ENCODE assay signal across 30 mouse cellular contexts in the genomic region with DNA sequence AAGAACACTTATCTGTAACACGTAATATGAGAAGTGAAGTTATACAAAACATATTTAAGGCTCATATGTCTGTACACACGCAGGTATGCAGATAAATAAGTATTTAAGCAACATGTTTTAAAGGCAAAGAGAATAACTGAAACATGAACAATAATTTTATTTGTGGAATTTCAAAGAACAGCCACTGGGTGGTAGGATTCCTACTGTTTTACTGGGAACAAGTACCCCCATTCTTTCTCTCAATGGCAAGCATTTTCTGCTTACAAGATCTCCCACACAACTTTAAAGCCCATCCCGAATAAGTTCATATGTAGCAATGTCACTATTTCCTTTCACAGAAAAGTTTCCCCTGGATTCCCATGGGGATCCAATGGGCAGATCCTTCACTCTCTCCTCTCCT. TPM values are rescaled to one million over a fixed set of nuclear protein-coding genes. Genes with fewer than 3 reads are reported as not detected.
DNase-seq lines count a peak whose midpoint lies in the region; ATAC-seq and TF ChIP-seq lines count a peak whose summit lies in the region.
"Had no signal": no experiment of that assay in that cellular context is flagged by ENCODE, and none has a peak within 500 bp of the region (broad histone marks: within the 10 kb centered on the region; RNA-seq: fewer than 3 reads in every experiment).

No protein-coding gene starts in this region.

- peak; percentile 27 for TF ChIP-seq RAD21 in MEL (IDR thresholded peaks at IDR 0.05; ENCODE audit: low read depth, low read length)

- H3K9ac ChIP-seq in forebrain, postnatal 0 days, result no peak overlapping the region
- H3K9ac ChIP-seq in forebrain, embryonic 11.5 days (ENCODE audit: low read length), result no peak overlapping the region
- H3K9ac ChIP-seq in hindbrain, postnatal 0 days (replicated peaks; ENCODE audit: low read length), result no peak overlapping the region
- H3K9ac ChIP-seq in hindbrain, embryonic 14.5 days, result no peak overlapping the region
- no peak overlapping the region for H3K9ac ChIP-seq in liver, postnatal 0 days (replicated peaks)
- no peak overlapping the region for H3K9ac ChIP-seq in MEL (ENCODE audit: control insufficient read depth, low read depth, low read length, poor library complexity, severe bottlenecking)
- H3K9ac ChIP-seq: forebrain, embryonic 15.5 days; heart, embryonic 12.5 days; limb, embryonic 15.5 days; liver, embryonic 14.5 days; lung, embryonic 15.5 days; neural tube, embryonic 12.5 days had no signal

- H3K79me2 ChIP-seq in MEL (ENCODE audit: control insufficient read depth, insufficient read depth, low read length, poor library complexity), result no peaks in the 10 kb centered on the region

- H3K4me3 ChIP-seq in forebrain, postnatal 0 days (ENCODE audit: low read depth, low read length), result no peak overlapping the region
- no peak overlapping the region for H3K4me3 ChIP-seq in forebrain, embryonic 11.5 days (ENCODE audit: low read depth, low read length)
- H3K4me3 ChIP-seq in hindbrain, postnatal 0 days (ENCODE audit: low read length), result no peak overlapping the region
- H3K4me3 ChIP-seq in hindbrain, embryonic 14.5 days (replicated peaks; ENCODE audit: low read length), result no peak overlapping the region
- H3K4me3 ChIP-seq in liver, postnatal 0 days (ENCODE audit: low read depth, low read length), result no peak overlapping the region
- H3K4me3 ChIP-seq in MEL (ENCODE audit: control insufficient read depth in 1 of 2, insufficient read depth in 1 of 2, low read depth in 2 of 2, low read length in 2 of 2), result no peak overlapping the region
- H3K4me3 ChIP-seq: erythroblast, embryonic 14.5 days; forebrain, embryonic 15.5 days; heart, embryonic 12.5 days; hindbrain, embryonic 10.5 days; limb, embryonic 10.5 days; limb, embryonic 15.5 days; lung, embryonic 15.5 days; neural tube, embryonic 12.5 days had no signal

- no peaks in the 10 kb centered on the region for H3K27me3 ChIP-seq in forebrain, postnatal 0 days (ENCODE audit: insufficient read depth, low read length)
- H3K27me3 ChIP-seq in forebrain, embryonic 11.5 days (ENCODE audit: control insufficient read depth, insufficient read depth, low read length), result no peaks in the 10 kb centered on the region
- no peaks in the 10 kb centered on the region for H3K27me3 ChIP-seq in hindbrain, postnatal 0 days (ENCODE audit: insufficient read depth, low read length)
- H3K27me3 ChIP-seq in hindbrain, embryonic 14.5 days (ENCODE audit: control insufficient read depth, insufficient read depth, low read length), result no peaks in the 10 kb centered on the region
- no peaks in the 10 kb centered on the region for H3K27me3 ChIP-seq in liver, postnatal 0 days (ENCODE audit: insufficient read depth, low read length)
- H3K27me3 ChIP-seq in MEL (ENCODE audit: control insufficient read depth in 1 of 2, insufficient read depth in 2 of 2, low read length in 2 of 2), result no peaks in the 10 kb centered on the region
- H3K27me3 ChIP-seq: forebrain, embryonic 15.5 days; heart, embryonic 12.5 days; limb, embryonic 15.5 days; lung, embryonic 15.5 days; neural tube, embryonic 12.5 days had no signal

- no peak overlapping the region for H3K27ac ChIP-seq in forebrain, postnatal 0 days (ENCODE audit: low read depth, low read length)
- H3K27ac ChIP-seq in forebrain, embryonic 11.5 days (ENCODE audit: low read depth, low read length), result no peak overlapping the region
- no peak overlapping the region for H3K27ac ChIP-seq in hindbrain, postnatal 0 days
- no peak overlapping the region for H3K27ac ChIP-seq in hindbrain, embryonic 14.5 days
- H3K27ac ChIP-seq in liver, postnatal 0 days (ENCODE audit: low read depth), result no peak overlapping the region
- H3K27ac ChIP-seq in MEL (ENCODE audit: control insufficient read depth, low read depth, low read length), result no peak overlapping the region
- H3K27ac ChIP-seq: forebrain, embryonic 15.5 days; hindbrain, embryonic 10.5 days; limb, embryonic 10.5 days; limb, embryonic 15.5 days; liver, embryonic 14.5 days; lung, embryonic 15.5 days; macrophage; neural tube, embryonic 12.5 days had no signal

- no peak for TF ChIP-seq EP300 in liver, postnatal 0 days (IDR thresholded peaks at IDR 0.05; ENCODE audit: low read depth)
- no peak for TF ChIP-seq EP300 in MEL (IDR thresholded peaks at IDR 0.05; ENCODE audit: low read depth in 1 of 2, low read length in 2 of 2)

- no peak for TF ChIP-seq POLR2A in MEL (IDR thresholded peaks at IDR 0.05; ENCODE audit: control insufficient read depth in 1 of 2, insufficient read depth in 1 of 2, low read depth in 1 of 2, low read length in 2 of 2, poor library complexity in 1 of 2)

- no peaks in the 10 kb centered on the region for H3K9me3 ChIP-seq in forebrain, postnatal 0 days (ENCODE audit: low read length)
- no peaks in the 10 kb centered on the region for H3K9me3 ChIP-seq in forebrain, embryonic 11.5 days (ENCODE audit: control insufficient read depth, low read length)
- no peaks in the 10 kb centered on the region for H3K9me3 ChIP-seq in hindbrain, postnatal 0 days (ENCODE audit: low read length)
- H3K9me3 ChIP-seq in hindbrain, embryonic 14.5 days (ENCODE audit: control insufficient read depth, low read length), result no peaks in the 10 kb centered on the region
- H3K9me3 ChIP-seq in liver, postnatal 0 days (ENCODE audit: low read length), result no peaks in the 10 kb centered on the region
- H3K9me3 ChIP-seq in MEL (replicated peaks; ENCODE audit: insufficient read depth, low read length), result no peaks in the 10 kb centered on the region
- H3K9me3 ChIP-seq: forebrain, embryonic 15.5 days; heart, embryonic 12.5 days; hindbrain, embryonic 10.5 days; limb, embryonic 10.5 days; limb, embryonic 15.5 days; lung, embryonic 15.5 days; neural tube, embryonic 12.5 days had no signal

- peak; percentile 22 for DNase-seq in forebrain, postnatal 0 days
- no peak for DNase-seq in forebrain, embryonic 11.5 days (ENCODE audit: low spot score)
- DNase-seq in hindbrain, postnatal 0 days (ENCODE audit: low spot score), result peak; percentile 13
- DNase-seq in hindbrain, embryonic 14.5 days (ENCODE audit: low spot score), result no peak
- DNase-seq in liver, postnatal 0 days, result no peak
- DNase-seq in liver, result no peak
- peak; percentile 7 for DNase-seq in MEL (ENCODE audit: low read depth, low spot score)
- DNase-seq: adrenal gland, postnatal 25 days; cerebellum, adult 18-20 months; cerebellum, postnatal 10 days; heart, postnatal 14 days; kidney, postnatal 25 days; right cerebral cortex, adult 18-20 months; right cerebral cortex, postnatal 4 days; thymus, adult 2 months; thymus, postnatal 36 days had no signal

- ATAC-seq in forebrain, postnatal 0 days, result no peak
- ATAC-seq in forebrain, embryonic 11.5 days (replicated peaks; ENCODE audit: low FRiP score), result no peak
- no peak for ATAC-seq in hindbrain, postnatal 0 days
- no peak for ATAC-seq in hindbrain, embryonic 14.5 days (ENCODE audit: low FRiP score)
- ATAC-seq in liver, postnatal 0 days, result no peak
- ATAC-seq in megakaryocyte-erythroid progenitor cell, adult 5-6 weeks (replicated peaks; ENCODE audit: low FRiP score, low TSS enrichment, poor library complexity, severe bottlenecking), result no peak
- ATAC-seq: forebrain, embryonic 15.5 days; hindbrain, embryonic 16.5 days; intestine, embryonic 16.5 days; midbrain, embryonic 16.5 days had no signal

- H3K4me2 ChIP-seq in forebrain, postnatal 0 days (ENCODE audit: low read depth), result no peak overlapping the region
- no peak overlapping the region for H3K4me2 ChIP-seq in forebrain, embryonic 11.5 days (ENCODE audit: low read depth, low read length, severe bottlenecking)
- no peak overlapping the region for H3K4me2 ChIP-seq in hindbrain, postnatal 0 days (ENCODE audit: low read depth, low read length)
- H3K4me2 ChIP-seq in hindbrain, embryonic 14.5 days (replicated peaks), result no peak overlapping the region
- H3K4me2 ChIP-seq in liver, postnatal 0 days (ENCODE audit: low read depth, low read length), result no peak overlapping the region
- H3K4me2 ChIP-seq: forebrain, embryonic 15.5 days; heart, embryonic 12.5 days; limb, embryonic 15.5 days; lung, embryonic 15.5 days; neural tube, embryonic 12.5 days had no signal

- H3K4me1 ChIP-seq in forebrain, postnatal 0 days (ENCODE audit: insufficient read depth), result no peaks in the 10 kb centered on the region
- H3K4me1 ChIP-seq in forebrain, embryonic 11.5 days (replicated peaks; ENCODE audit: control insufficient read depth, insufficient read depth, low read length), result no peaks in the 10 kb centered on the region
- no peaks in the 10 kb centered on the region for H3K4me1 ChIP-seq in hindbrain, postnatal 0 days (ENCODE audit: insufficient read depth, low read length)
- H3K4me1 ChIP-seq in hindbrain, embryonic 14.5 days (replicated peaks; ENCODE audit: control insufficient read depth, insufficient read depth, low read length), result no peaks in the 10 kb centered on the region
- H3K4me1 ChIP-seq in liver, postnatal 0 days (ENCODE audit: insufficient read depth), result no peaks in the 10 kb centered on the region
- H3K4me1 ChIP-seq in MEL (ENCODE audit: control insufficient read depth in 1 of 2, insufficient read depth in 2 of 2, low read length in 2 of 2), result no peaks in the 10 kb centered on the region
- H3K4me1 ChIP-seq: forebrain, embryonic 15.5 days; hindbrain, embryonic 10.5 days; limb, embryonic 10.5 days; limb, embryonic 15.5 days; lung, embryonic 15.5 days; neural tube, embryonic 12.5 days had no signal

- peak; percentile 48 for TF ChIP-seq CTCF in forebrain, postnatal 0 days (IDR thresholded peaks at IDR 0.05; ENCODE audit: low read depth)
- peak; percentile 34 for TF ChIP-seq CTCF in hindbrain, postnatal 0 days (IDR thresholded peaks at IDR 0.05; ENCODE audit: low read depth)
- peak; percentile 10; the same call in 1 of the 2 replicates for TF ChIP-seq CTCF in liver, postnatal 0 days (IDR thresholded peaks at IDR 0.05; ENCODE audit: low read depth)
- TF ChIP-seq CTCF in MEL (IDR thresholded peaks at IDR 0.05 in 2 of 3, conservative IDR thresholded peaks at IDR 0.05 in 1 of 3; ENCODE audit: control insufficient read depth in 1 of 3, insufficient read depth in 1 of 3, low read depth in 2 of 3, low read length in 3 of 3, poor library complexity in 1 of 3, severe bottlenecking in 1 of 3), result peak in 1 of 3 experiments; percentile 12; a peak in 1 of 6 replicates

- no peaks in the 10 kb centered on the region for H3K36me3 ChIP-seq in forebrain, postnatal 0 days (ENCODE audit: insufficient read depth)
- H3K36me3 ChIP-seq in forebrain, embryonic 11.5 days (ENCODE audit: control insufficient read depth, insufficient read depth, low read length), result no peaks in the 10 kb centered on the region
- H3K36me3 ChIP-seq in hindbrain, postnatal 0 days (ENCODE audit: insufficient read depth, low read length), result no peaks in the 10 kb centered on the region
- H3K36me3 ChIP-seq in hindbrain, embryonic 14.5 days (replicated peaks; ENCODE audit: control insufficient read depth, insufficient read depth), result no peaks in the 10 kb centered on the region
- no peaks in the 10 kb centered on the region for H3K36me3 ChIP-seq in liver, postnatal 0 days (replicated peaks; ENCODE audit: insufficient read depth, low read length)
- H3K36me3 ChIP-seq in MEL (ENCODE audit: control insufficient read depth in 1 of 2, insufficient read depth in 2 of 2, low read length in 2 of 2), result no peaks in the 10 kb centered on the region; a peak in 1 of 4 replicates
- H3K36me3 ChIP-seq: forebrain, embryonic 15.5 days; heart, embryonic 12.5 days; hindbrain, embryonic 10.5 days; limb, embryonic 10.5 days; limb, embryonic 15.5 days; lung, embryonic 15.5 days; neural tube, embryonic 12.5 days had no signal

- WGBS in forebrain, postnatal 0 days, result 89% methylated on average over 3 of the region's 3 CpGs
- 90% methylated on average over 3 of the region's 3 CpGs for WGBS in forebrain, embryonic 11.5 days
- 84% methylated on average over 3 of the region's 3 CpGs for WGBS in hindbrain, postnatal 0 days
- WGBS in hindbrain, embryonic 14.5 days, result 89% methylated on average over 3 of the region's 3 CpGs
- WGBS in liver, postnatal 0 days (ENCODE audit: insufficient replicate concordance), result 69% methylated on average over 3 of the region's 3 CpGs

RNA-seq across cellular contexts. Expression of a gene that starts 46.7 kb away (rescaled TPM):
- 7.0 and 10.4 TPM in 2 replicates for total RNA-seq in forebrain, postnatal 0 days (2014; rRNA removed)
- 7.9 and 13.7 TPM in 2 replicates for polyA plus RNA-seq in forebrain, postnatal 0 days (2015; fragmentation: Nextera tagmentation; extraction: Ambion mirVana)
- 2.8 and 4.3 TPM in 2 replicates for polyA plus RNA-seq in forebrain, embryonic 11.5 days (2014; fragmentation: Nextera tagmentation; extraction: Ambion mirVana)
- 14.5 and 16.3 TPM in 2 replicates for total RNA-seq in hindbrain, postnatal 0 days (2014; rRNA removed)
- polyA plus RNA-seq in hindbrain, postnatal 0 days (2015; fragmentation: Nextera tagmentation; extraction: Ambion mirVana), result 20.3 and 22.6 TPM in 2 replicates
- 21.4 and 25.9 TPM in 2 replicates for polyA plus RNA-seq in hindbrain, embryonic 14.5 days (2014; fragmentation: Nextera tagmentation; extraction: Ambion mirVana)
- polyA plus RNA-seq in liver, postnatal 0 days (2015; fragmentation: Nextera tagmentation; extraction: Ambion mirVana), result 4.4 and 7.1 TPM in 2 replicates
- 0.04 TPM in 1 of 2 replicates, not detected in the other for total RNA-seq in MEL (2012; rRNA removed)
- under 1 TPM in 1 of 2 experiments, not detected in 1; 0.06 TPM for polyA plus RNA-seq in MEL (2012; ENCODE audit: insufficient read depth in 1 of 2, insufficient read length in 2 of 2, low read depth in 1 of 2, low replicate concordance in 2 of 2, missing spikeins in 1 of 2)
- total RNA-seq in megakaryocyte-erythroid progenitor cell, adult 5-6 weeks (2014; fragmentation: Nextera tagmentation), result not detected in 2 replicates
- total RNA-seq in megakaryocyte-erythroid progenitor cell, adult 5-6 weeks (2017), result not detected in 2 replicates
- polyA plus RNA-seq: erythroblast, embryonic 14.5 days had no signal

Comparison
In these comparisons a context has a peak if more than half of its experiments do, and no peak if none do; other contexts are left out.
1. DNase-seq: peak in forebrain, postnatal 0 days (single experiment), hindbrain, postnatal 0 days (single experiment) and MEL (single experiment); none in forebrain, embryonic 11.5 days (single experiment), hindbrain, embryonic 14.5 days (single experiment), liver, postnatal 0 days (single experiment) and liver (single experiment).